Mouse (Mus musculus) G1E (cell line): ENCODE results near the gene Cdhr2. TPM values are rescaled to one million over a fixed set of nuclear protein-coding genes. Genes with fewer than 3 reads are reported as not detected.

Experiments used
- ATAC-seq: 2 replicates; pipeline ENCODE4 v1.8.0; 2016; ENCODE audit warnings: mild to moderate bottlenecking; ENCODE audit not compliant: insufficient number of reproducible peaks, poor library complexity, low FRiP score, severe bottlenecking; ENCODE audit errors: extremely low read depth
- DNase-seq: peaks from one replicate; pipeline ENCODE4 v3.0.0; 2012; ENCODE audit warnings: low spot score
- H3K27me3 ChIP-seq: 2 replicates; pipeline ENCODE4 v1.6.1; 2012; ENCODE audit warnings: mild to moderate bottlenecking, low read length, inconsistent platforms; ENCODE audit not compliant: insufficient read depth
- H3K36me3 ChIP-seq: replicated peaks from 2 replicates; pipeline ENCODE3; 2012; ENCODE audit warnings: mild to moderate bottlenecking, inconsistent platforms
- H3K4me1 ChIP-seq: 2 replicates; pipeline ENCODE4 v1.6.1; 2012; ENCODE audit warnings: low read depth, low read length, inconsistent platforms, mixed read lengths; ENCODE audit not compliant: insufficient read depth
- H3K4me3 ChIP-seq: 2 replicates; pipeline ENCODE4 v1.5.1; 2012; ENCODE audit warnings: low read depth, mild to moderate bottlenecking, inconsistent platforms, low read length, moderate library complexity, mixed read lengths
- H3K9me3 ChIP-seq: replicated peaks from 2 replicates; pipeline ENCODE4 v1.6.1; 2012; ENCODE audit warnings: inconsistent platforms
- CTCF ChIP-seq: IDR thresholded peaks from 2 replicates; pipeline ENCODE4 v1.5.1; 2012; ENCODE audit warnings: low read depth, low read length, inconsistent platforms, mixed read lengths
- GATA1 ChIP-seq: IDR thresholded peaks from 2 replicates; pipeline ENCODE4 v1.6.1; 2012; ENCODE audit warnings: borderline replicate concordance, low read length, inconsistent platforms, mixed read lengths
- GATA2 ChIP-seq: IDR thresholded peaks from 2 replicates; pipeline ENCODE4 v1.6.1; 2012; ENCODE audit warnings: low read depth, low read length, inconsistent platforms, borderline replicate concordance
- POLR2AphosphoS5 ChIP-seq: IDR thresholded peaks from 2 replicates; pipeline ENCODE4 v1.6.1; 2012; ENCODE audit warnings: low read depth, low read length, inconsistent platforms; ENCODE audit not compliant: insufficient replicate concordance
- TAL1 ChIP-seq: conservative IDR thresholded peaks from 2 replicates; pipeline ENCODE4 v1.6.1; 2012; ENCODE audit warnings: low read depth, low read length, inconsistent platforms, mixed read lengths
- polyA plus RNA-seq: library from polyadenylated mRNA; stranded (reverse); fragments of >175 nt; gene quantifications from 2 replicates; pipeline ENCODE4 v1.2.3, GENCODE M21; 2012
- total RNA-seq, 2 experiments: library from RNA; stranded (forward) in 1 of 2; stranded (reverse) in 1 of 2; fragments of 200-1000 nt in 1 of 2; fragments of >200 nt in 1 of 2; fragmentation: Nextera tagmentation in 1 of 2; gene quantifications; 2 replicates each; pipeline ENCODE4 v1.2.3; 2014 to 2017

Gene Cdhr2
- total and polyA plus RNA-seq, 3 experiments = not detected

- H3K4me3 ChIP-seq = no peak overlapping the region
- ATAC-seq (no peak), DNase-seq (no peak)
- H3K27me3 ChIP-seq = no peaks in the 10 kb centered on the region
- peaks cover 31% of the 10 kb centered on the region for H3K36me3 ChIP-seq
- TF ChIP-seq CTCF (no peak), GATA1 (no peak), POLR2AphosphoS5 (no peak), TAL1 (no peak)
- no peaks in the 10 kb centered on the region for H3K9me3 ChIP-seq
- peaks cover 9% of the 10 kb centered on the region for H3K4me1 ChIP-seq
Measured at GRCm38 (mm10) chr13:54675895-54676590, 25.2 kb upstream of the Cdhr2 start.

GRCm38 (mm10) chr13:54678263-54678662 is 23.0 kb upstream of the Cdhr2 start:
- peaks cover 53% of the 10 kb centered on the region for H3K36me3 ChIP-seq
- ATAC-seq (no peak), DNase-seq (no peak)
- no peak overlapping the region for H3K4me3 ChIP-seq
- peaks cover 30% of the 10 kb centered on the region for H3K4me1 ChIP-seq
- no peaks in the 10 kb centered on the region for H3K9me3 ChIP-seq
- no peaks in the 10 kb centered on the region; the same call in 1 of the 2 replicates for H3K27me3 ChIP-seq
- no peak for TF ChIP-seq POLR2AphosphoS5
- no peak for TF ChIP-seq TAL1
- no peak for TF ChIP-seq GATA2
- TF ChIP-seq CTCF = no peak
- no peak for TF ChIP-seq GATA1

GRCm38 (mm10) chr13:54680184-54680853 is 20.9 kb upstream of the Cdhr2 start:
- peaks cover 42% of the 10 kb centered on the region for H3K4me1 ChIP-seq
- ATAC-seq (no peak), DNase-seq (no peak)
- H3K36me3 ChIP-seq = peaks cover 74% of the 10 kb centered on the region
- no peaks in the 10 kb centered on the region; the same call in 1 of the 2 replicates for H3K27me3 ChIP-seq
- TF ChIP-seq TAL1 (no peak), CTCF (no peak), GATA2 (no peak), POLR2AphosphoS5 (no peak), GATA1 (no peak)
- H3K4me3 ChIP-seq = no peak overlapping the region
- no peaks in the 10 kb centered on the region for H3K9me3 ChIP-seq

GRCm38 (mm10) chr13:54681291-54681690 is 20.0 kb upstream of the Cdhr2 start:
- Histone ChIP-seq H3K9me3 (no peaks in the 10 kb centered on the region), H3K36me3 (peaks cover 83% of the 10 kb centered on the region), H3K4me1 (peaks cover 52% of the 10 kb centered on the region), H3K27me3 (no peaks in the 10 kb centered on the region; the same call in 1 of the 2 replicates), H3K4me3 (no peak overlapping the region)
- DNase-seq (no peak), ATAC-seq (no peak)
- TF ChIP-seq GATA1 (no peak), TAL1 (no peak), CTCF (no peak), POLR2AphosphoS5 (no peak), GATA2 (no peak)

GRCm38 (mm10) chr13:54683301-54683700 is 18.0 kb upstream of the Cdhr2 start:
- no peak for DNase-seq
- no peaks in the 10 kb centered on the region; the same call in 1 of the 2 replicates for H3K27me3 ChIP-seq
- TF ChIP-seq POLR2AphosphoS5 (no peak), GATA1 (no peak), CTCF (no peak), GATA2 (no peak), TAL1 (no peak)
- H3K4me3 ChIP-seq = no peak overlapping the region
- ATAC-seq = no peak
- peaks cover 64% of the 10 kb centered on the region for H3K4me1 ChIP-seq
- H3K9me3 ChIP-seq = no peaks in the 10 kb centered on the region
- peaks cover 82% of the 10 kb centered on the region for H3K36me3 ChIP-seq

GRCm38 (mm10) chr13:54684140-54684896 is 16.9 kb upstream of the Cdhr2 start:
- Histone ChIP-seq H3K4me1 (peaks cover 68% of the 10 kb centered on the region), H3K4me3 (no peak overlapping the region), H3K9me3 (no peaks in the 10 kb centered on the region), H3K27me3 (no peaks in the 10 kb centered on the region; the same call in 1 of the 2 replicates), H3K36me3 (peaks cover 75% of the 10 kb centered on the region)
- DNase-seq = no peak
- ATAC-seq = no peak
- TF ChIP-seq TAL1 (no peak), CTCF (no peak), GATA1 (no peak), GATA2 (no peak), POLR2AphosphoS5 (no peak)
